Mouse (Mus musculus): Measurements from ENCODE around the gene Rnf141. TPM values are rescaled to one million over a fixed set of nuclear protein-coding genes. Genes with fewer than 3 reads are reported as not detected.

Gene Rnf141
- polyA plus RNA-seq, 1 experiment from 2014 or later, result 45.6 TPM

Small RNAs within 50 kb of the gene (microRNA-seq; reads per million reads assigned to microRNA genes)
- gene Gm47282, result not detected

Other genes with a start within 250 kb of the Rnf141 start
- 75.4 and 75.7 TPM in 2 replicates for gene Sbf2, start 229.5 kb downstream of the Rnf141 start, polyA plus RNA-seq (2015; fragmentation: Nextera tagmentation; extraction: Ambion mirVana)
- 3.8 and 6.4 TPM in 2 replicates for gene Adm, start 216.8 kb downstream of the Rnf141 start, polyA plus RNA-seq (2015; fragmentation: Nextera tagmentation; extraction: Ambion mirVana)
- 6.2 and 8.5 TPM in 2 replicates for gene Ampd3, start 76.3 kb downstream of the Rnf141 start, polyA plus RNA-seq (2015; fragmentation: Nextera tagmentation; extraction: Ambion mirVana)
- gene Lyve1, start 18.8 kb upstream of the Rnf141 start, polyA plus RNA-seq (2015; fragmentation: Nextera tagmentation; extraction: Ambion mirVana), result 5.2 and 8.1 TPM in 2 replicates
- gene Mrvi1, start 138.0 kb upstream of the Rnf141 start, polyA plus RNA-seq (2015; fragmentation: Nextera tagmentation; extraction: Ambion mirVana), result 0.60 and 1.3 TPM in 2 replicates
- gene Ctr9, start 184.5 kb upstream of the Rnf141 start, polyA plus RNA-seq (2015; fragmentation: Nextera tagmentation; extraction: Ambion mirVana), result 87.0 and 93.8 TPM in 2 replicates
- gene Eif4g2, start 238.6 kb upstream of the Rnf141 start, polyA plus RNA-seq (2015; fragmentation: Nextera tagmentation; extraction: Ambion mirVana), result 1,250 and 1,378 TPM in 2 replicates

Measured in forebrain, embryonic 16.5 days (tissue).